Mouse (Mus musculus): Measurements from ENCODE around the gene Crebbp. TPM values are rescaled to one million over a fixed set of nuclear protein-coding genes. Genes with fewer than 3 reads are reported as not detected.
"Not testable (repeated sequence)": the region's sequence is repeated elsewhere in the genome, so short reads cannot be mapped to it uniquely, and the experiment has no call there.

Gene Crebbp
- polyA plus RNA-seq, 1 experiment from 2014 or later: 35.3 TPM

- not testable (repeated sequence) for H3K9me3 ChIP-seq (replicated peaks; ENCODE audit: control insufficient read depth, low read length); H3K27me3 ChIP-seq (replicated peaks; ENCODE audit: control insufficient read depth, insufficient read depth, low read length); H3K9ac ChIP-seq (ENCODE audit: low read length); DNase-seq (ENCODE audit: low spot score); H3K27ac ChIP-seq (ENCODE audit: low read depth, low read length); H3K4me1 ChIP-seq (ENCODE audit: control insufficient read depth, insufficient read depth, low read length); ATAC-seq
- 79% methylated on average over 9 of the region's 10 CpGs for WGBS
- H3K4me3 ChIP-seq (ENCODE audit: low read depth, low read length): peak overlapping the region; percentile 90; the same call in 1 of the 2 replicates
- peaks cover 14% of the 10 kb centered on the region for H3K36me3 ChIP-seq (ENCODE audit: control insufficient read depth, insufficient read depth, low read length)
- peak overlapping the region; percentile 57 for H3K4me2 ChIP-seq (ENCODE audit: low read length)
Observed at GRCm38 (mm10) chr16:4078302-4078701, 135.5 kb downstream of the Crebbp start.

GRCm38 (mm10) chr16:4077384-4078061 is 136.3 kb downstream of the Crebbp start, which contains the start of gene Trap1:
Trap1 (minus strand) TSS chr16:4077827.
- under 1% methylated on average over 58 of the region's 58 CpGs for WGBS
- H3K4me1 ChIP-seq (ENCODE audit: control insufficient read depth, insufficient read depth, low read length): peaks cover 5% of the 10 kb centered on the region
- ATAC-seq (peak; percentile 99), DNase-seq (ENCODE audit: low spot score) (peak; percentile 90)
- peak within 1 kb of the TSS; percentile 74 for H3K27ac ChIP-seq (ENCODE audit: low read depth, low read length)
- peak within 1 kb of the TSS; percentile 79 for H3K9ac ChIP-seq (ENCODE audit: low read length)
- H3K4me3 ChIP-seq (ENCODE audit: low read depth, low read length): peak within 1 kb of the TSS; percentile 90
- peak within 1 kb of the TSS; percentile 57 for H3K4me2 ChIP-seq (ENCODE audit: low read length)
- peaks cover 11% of the 10 kb centered on the region for H3K36me3 ChIP-seq (ENCODE audit: control insufficient read depth, insufficient read depth, low read length)
- H3K9me3 ChIP-seq (replicated peaks; ENCODE audit: control insufficient read depth, low read length): no peaks in the 10 kb centered on the region
- no peaks in the 10 kb centered on the region for H3K27me3 ChIP-seq (replicated peaks; ENCODE audit: control insufficient read depth, insufficient read depth, low read length)

GRCm38 (mm10) chr16:4074836-4075235 is 139.0 kb downstream of the Crebbp start:
- ATAC-seq (no peak), DNase-seq (ENCODE audit: low spot score) (no peak)
- Histone ChIP-seq H3K4me2 (ENCODE audit: low read length) (no peak overlapping the region), H3K4me1 (ENCODE audit: control insufficient read depth, insufficient read depth, low read length) (peaks cover 5% of the 10 kb centered on the region), H3K4me3 (ENCODE audit: low read depth, low read length) (no peak overlapping the region), H3K27ac (ENCODE audit: low read depth, low read length) (no peak overlapping the region), H3K27me3 (replicated peaks; ENCODE audit: control insufficient read depth, insufficient read depth, low read length) (no peaks in the 10 kb centered on the region), H3K9me3 (replicated peaks; ENCODE audit: control insufficient read depth, low read length) (no peaks in the 10 kb centered on the region), H3K36me3 (ENCODE audit: control insufficient read depth, insufficient read depth, low read length) (no peaks in the 10 kb centered on the region), H3K9ac (ENCODE audit: low read length) (no peak overlapping the region)
- 78% methylated on average over 3 of the region's 3 CpGs for WGBS

- no peaks in the 10 kb centered on the region for H3K9me3 ChIP-seq (replicated peaks; ENCODE audit: control insufficient read depth, low read length)
- no peaks in the 10 kb centered on the region for H3K27me3 ChIP-seq (replicated peaks; ENCODE audit: control insufficient read depth, insufficient read depth, low read length)
- H3K4me3 ChIP-seq (ENCODE audit: low read depth, low read length): no peak overlapping the region
- 75% methylated on average over 6 of the region's 6 CpGs for WGBS
- ATAC-seq (no peak), DNase-seq (ENCODE audit: low spot score) (no peak)
- no peak overlapping the region for H3K27ac ChIP-seq (ENCODE audit: low read depth, low read length)
- no peak overlapping the region for H3K4me2 ChIP-seq (ENCODE audit: low read length)
- H3K4me1 ChIP-seq (ENCODE audit: control insufficient read depth, insufficient read depth, low read length): peaks cover 5% of the 10 kb centered on the region
- H3K36me3 ChIP-seq (ENCODE audit: control insufficient read depth, insufficient read depth, low read length): no peaks in the 10 kb centered on the region
- no peak overlapping the region for H3K9ac ChIP-seq (ENCODE audit: low read length)
Observed at GRCm38 (mm10) chr16:4074297-4074696, 139.5 kb downstream of the Crebbp start.

- Histone ChIP-seq H3K9me3 (replicated peaks; ENCODE audit: control insufficient read depth, low read length) (no peaks in the 10 kb centered on the region), H3K36me3 (ENCODE audit: control insufficient read depth, insufficient read depth, low read length) (peaks cover 42% of the 10 kb centered on the region)
Observed at GRCm38 (mm10) chr16:4068588-4068987, 145.2 kb downstream of the Crebbp start.

GRCm38 (mm10) chr16:4064945-4065344 is 148.9 kb downstream of the Crebbp start:
- Histone ChIP-seq H3K36me3 (ENCODE audit: control insufficient read depth, insufficient read depth, low read length) (peaks cover 75% of the 10 kb centered on the region), H3K9me3 (replicated peaks; ENCODE audit: control insufficient read depth, low read length) (no peaks in the 10 kb centered on the region), H3K4me2 (ENCODE audit: low read length) (no peak overlapping the region), H3K27me3 (replicated peaks; ENCODE audit: control insufficient read depth, insufficient read depth, low read length) (no peaks in the 10 kb centered on the region), H3K9ac (ENCODE audit: low read length) (no peak overlapping the region), H3K4me3 (ENCODE audit: low read depth, low read length) (no peak overlapping the region), H3K4me1 (ENCODE audit: control insufficient read depth, insufficient read depth, low read length) (no peaks in the 10 kb centered on the region), H3K27ac (ENCODE audit: low read depth, low read length) (no peak overlapping the region)
- 97% methylated on average over 4 of the region's 4 CpGs for WGBS
- ATAC-seq (no peak), DNase-seq (ENCODE audit: low spot score) (no peak)

More at GRCm38 (mm10) chr16:4068588-4068987, 145.2 kb downstream of the Crebbp start:
- 69% methylated on average over 8 of the region's 8 CpGs for WGBS
- H3K4me3 ChIP-seq (ENCODE audit: low read depth, low read length): no peak overlapping the region
- H3K9ac ChIP-seq (ENCODE audit: low read length): no peak overlapping the region
- H3K4me2 ChIP-seq (ENCODE audit: low read length): no peak overlapping the region
- DNase-seq (ENCODE audit: low spot score): peak; percentile 42
- H3K27me3 ChIP-seq (replicated peaks; ENCODE audit: control insufficient read depth, insufficient read depth, low read length): no peaks in the 10 kb centered on the region
- no peak overlapping the region for H3K27ac ChIP-seq (ENCODE audit: low read depth, low read length)
- H3K4me1 ChIP-seq (ENCODE audit: control insufficient read depth, insufficient read depth, low read length): no peaks in the 10 kb centered on the region
- ATAC-seq: no peak

- Histone ChIP-seq H3K27ac (ENCODE audit: low read depth, low read length) (no peak overlapping the region), H3K27me3 (replicated peaks; ENCODE audit: control insufficient read depth, insufficient read depth, low read length) (no peaks in the 10 kb centered on the region), H3K9me3 (replicated peaks; ENCODE audit: control insufficient read depth, low read length) (no peaks in the 10 kb centered on the region), H3K4me3 (ENCODE audit: low read depth, low read length) (no peak overlapping the region), H3K4me1 (ENCODE audit: control insufficient read depth, insufficient read depth, low read length) (no peaks in the 10 kb centered on the region), H3K4me2 (ENCODE audit: low read length) (no peak overlapping the region), H3K9ac (ENCODE audit: low read length) (no peak overlapping the region), H3K36me3 (ENCODE audit: control insufficient read depth, insufficient read depth, low read length) (peaks cover 69% of the 10 kb centered on the region)
- DNase-seq (ENCODE audit: low spot score) (no peak), ATAC-seq (no peak)
- WGBS: 84% methylated on average over 3 of the region's 3 CpGs
Observed at GRCm38 (mm10) chr16:4053811-4054210, 160.0 kb downstream of the Crebbp start.

GRCm38 (mm10) chr16:4052601-4053000 is 161.2 kb downstream of the Crebbp start:
- Histone ChIP-seq H3K27me3 (replicated peaks; ENCODE audit: control insufficient read depth, insufficient read depth, low read length) (no peaks in the 10 kb centered on the region), H3K36me3 (ENCODE audit: control insufficient read depth, insufficient read depth, low read length) (peaks cover 75% of the 10 kb centered on the region)
- no peak for ATAC-seq

GRCm38 (mm10) chr16:4045524-4045923 is 168.3 kb downstream of the Crebbp start:
- Histone ChIP-seq H3K9me3 (replicated peaks; ENCODE audit: control insufficient read depth, low read length) (no peaks in the 10 kb centered on the region), H3K4me2 (ENCODE audit: low read length) (no peak overlapping the region), H3K9ac (ENCODE audit: low read length) (no peak overlapping the region), H3K27ac (ENCODE audit: low read depth, low read length) (no peak overlapping the region), H3K4me3 (ENCODE audit: low read depth, low read length) (no peak overlapping the region), H3K36me3 (ENCODE audit: control insufficient read depth, insufficient read depth, low read length) (peaks cover 87% of the 10 kb centered on the region), H3K4me1 (ENCODE audit: control insufficient read depth, insufficient read depth, low read length) (no peaks in the 10 kb centered on the region), H3K27me3 (replicated peaks; ENCODE audit: control insufficient read depth, insufficient read depth, low read length) (no peaks in the 10 kb centered on the region)
- peak; percentile 0 for DNase-seq (ENCODE audit: low spot score)
- ATAC-seq: no peak
- WGBS: 84% methylated on average over 4 of the region's 4 CpGs

More at GRCm38 (mm10) chr16:4052601-4053000, 161.2 kb downstream of the Crebbp start:
- H3K4me1 ChIP-seq (ENCODE audit: control insufficient read depth, insufficient read depth, low read length): no peaks in the 10 kb centered on the region
- H3K27ac ChIP-seq (ENCODE audit: low read depth, low read length): no peak overlapping the region
- no peak overlapping the region for H3K4me3 ChIP-seq (ENCODE audit: low read depth, low read length)
- no peak overlapping the region for H3K9ac ChIP-seq (ENCODE audit: low read length)
- H3K4me2 ChIP-seq (ENCODE audit: low read length): no peak overlapping the region
- no peaks in the 10 kb centered on the region for H3K9me3 ChIP-seq (replicated peaks; ENCODE audit: control insufficient read depth, low read length)
- WGBS: 95% methylated on average over 4 of the region's 4 CpGs
- no peak for DNase-seq (ENCODE audit: low spot score)
